Mouse (Mus musculus) myocyte (in vitro differentiated cells): ENCODE measurements around the gene Uqcr11. TPM values are rescaled to one million over a fixed set of nuclear protein-coding genes. Genes with fewer than 3 reads are reported as not detected.

ENCODE experiments used
- H3K27me3 ChIP-seq: one replicate; pipeline ENCODE4 v1.6.1; 2011; ENCODE audit not compliant: control insufficient read depth, insufficient read depth, insufficient read length
- H3K36me3 ChIP-seq: one replicate; pipeline ENCODE4 v1.6.1; 2011; ENCODE audit not compliant: control insufficient read depth, insufficient read depth
- H3K4me2 ChIP-seq: one replicate; pipeline ENCODE4 v1.6.1; 2011; ENCODE audit warnings: low read depth, control low read depth
- H3K4me3 ChIP-seq: one replicate; pipeline ENCODE4 v1.5.1; 2011; ENCODE audit warnings: mild to moderate bottlenecking, control low read depth, moderate library complexity
- H3K79me2 ChIP-seq: one replicate; pipeline ENCODE4 v1.6.1; 2011; ENCODE audit not compliant: control insufficient read depth, insufficient read depth
- H3ac ChIP-seq: one replicate; pipeline ENCODE4 v1.6.1; 2011; ENCODE audit not compliant: control insufficient read depth, insufficient read length
- CEBPB ChIP-seq: IDR thresholded peaks from 2 replicates; pipeline ENCODE4 v1.6.1; 2011; ENCODE audit warnings: mild to moderate bottlenecking, moderate library complexity; ENCODE audit not compliant: poor library complexity, insufficient read depth, severe bottlenecking
- E2F4 ChIP-seq: IDR thresholded peaks from one replicate; pipeline ENCODE4 v1.6.1; 2011; ENCODE audit warnings: mild to moderate bottlenecking, control low read depth, moderate library complexity; ENCODE audit not compliant: insufficient read depth
- MAX ChIP-seq: IDR thresholded peaks from one replicate; pipeline ENCODE4 v1.6.1; 2011; ENCODE audit warnings: low read depth, mild to moderate bottlenecking, control low read depth
- MYOD1 ChIP-seq, 3 experiments: IDR thresholded peaks; one replicate each; pipeline ENCODE4 v1.6.1; 2011; ENCODE audit warnings: control low read depth in 2 of 3, low read depth in 2 of 3, mild to moderate bottlenecking in 2 of 3, moderate library complexity in 1 of 3; ENCODE audit not compliant: insufficient read length in 2 of 3, control insufficient read depth in 1 of 3
- MYOG ChIP-seq, 3 experiments: IDR thresholded peaks; one replicate each; pipeline ENCODE4 v1.6.1; 2011; ENCODE audit warnings: control low read depth in 2 of 3, low read depth in 2 of 3, mild to moderate bottlenecking in 2 of 3; ENCODE audit not compliant: insufficient read length in 2 of 3, control insufficient read depth in 1 of 3, insufficient read depth in 1 of 3
- POLR2A ChIP-seq: IDR thresholded peaks from one replicate; pipeline ENCODE4 v1.6.1; 2011; ENCODE audit warnings: low read depth, mild to moderate bottlenecking, control low read depth, moderate library complexity; ENCODE audit not compliant: insufficient read length
- POLR2AphosphoS2 ChIP-seq: IDR thresholded peaks from one replicate; pipeline ENCODE4 v1.6.1; 2011; ENCODE audit warnings: low read depth, control low read depth; ENCODE audit not compliant: insufficient read length
- REST ChIP-seq: IDR thresholded peaks from one replicate; pipeline ENCODE4 v1.6.1; 2011; ENCODE audit warnings: mild to moderate bottlenecking, control low read depth, moderate library complexity; ENCODE audit not compliant: insufficient read depth, insufficient read length
- SRF ChIP-seq: IDR thresholded peaks from one replicate; pipeline ENCODE4 v1.6.1; 2011; ENCODE audit warnings: low read depth; ENCODE audit not compliant: control insufficient read depth, insufficient read length
- TCF12 ChIP-seq: IDR thresholded peaks from one replicate; pipeline ENCODE4 v1.6.1; 2011; ENCODE audit warnings: mild to moderate bottlenecking, control low read depth; ENCODE audit not compliant: poor library complexity, insufficient read depth, severe bottlenecking
- TCF3 ChIP-seq: IDR thresholded peaks from one replicate; pipeline ENCODE4 v1.6.1; 2011; ENCODE audit warnings: low read depth, control low read depth; ENCODE audit not compliant: insufficient read length
- USF1 ChIP-seq: IDR thresholded peaks from one replicate; pipeline ENCODE4 v1.6.1; 2011; ENCODE audit warnings: low read depth, mild to moderate bottlenecking, control low read depth, moderate library complexity
- polyA plus RNA-seq: library from polyadenylated mRNA; unstranded; fragments of >200 nt; fragmentation: generic; extraction: Trizol; gene quantifications from one replicate; pipeline ENCODE4 v1.2.1, GENCODE M21; 2012; ENCODE audit warnings: missing spikeins

Gene Uqcr11
- polyA plus RNA-seq, 1 experiment: 1,247 TPM

GRCm38 (mm10) chr10:80374063-80374462 lies 32.6 kb downstream of the Uqcr11 start:
- TF ChIP-seq USF1 (no peak), POLR2AphosphoS2 (no peak), MYOD1 (IDR thresholded peaks at IDR 0.05; ENCODE audit: control insufficient read depth in 1 of 3, insufficient read length in 2 of 3, low read depth in 2 of 3) (no peak), E2F4 (no peak), TCF12 (no peak), MYOG (IDR thresholded peaks at IDR 0.05; ENCODE audit: control insufficient read depth in 1 of 3, insufficient read depth in 1 of 3, insufficient read length in 2 of 3, low read depth in 2 of 3) (no peak), MAX (no peak), REST (no peak), CEBPB (no peak), TCF3 (no peak), SRF (no peak), POLR2A (no peak)
- Histone ChIP-seq H3K4me3 (no peak overlapping the region), H3K4me2 (no peak overlapping the region), H3K27me3 (no peaks in the 10 kb centered on the region), H3ac (no peak overlapping the region), H3K36me3 (no peaks in the 10 kb centered on the region), H3K79me2 (no peaks in the 10 kb centered on the region)

DNA sequence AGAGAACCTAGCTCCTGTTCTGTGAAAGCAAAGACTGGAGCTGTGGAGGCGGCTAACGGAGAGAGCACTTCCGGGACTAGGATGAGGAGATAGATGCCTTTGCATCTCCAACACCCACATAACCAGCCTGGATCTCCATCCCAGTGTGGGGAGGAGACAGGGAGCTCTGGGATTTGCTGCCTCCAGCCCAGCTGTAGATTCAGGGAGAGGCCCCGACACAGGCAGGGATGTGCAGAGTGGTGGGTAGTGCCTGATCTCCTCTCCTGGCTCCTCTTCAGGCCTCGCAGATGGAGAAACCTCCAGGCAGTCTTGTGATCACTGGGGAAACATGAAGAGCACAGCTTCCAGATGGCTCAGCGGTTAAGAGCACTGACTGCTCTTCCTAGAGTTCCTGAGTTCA lies 33.9 kb downstream of the Uqcr11 start:
- Histone ChIP-seq H3K4me3 (no peak overlapping the region), H3ac (no peak overlapping the region), H3K27me3 (no peaks in the 10 kb centered on the region), H3K4me2 (no peak overlapping the region), H3K79me2 (no peaks in the 10 kb centered on the region), H3K36me3 (no peaks in the 10 kb centered on the region)
- TF ChIP-seq TCF3: no peak
- TF ChIP-seq REST: no peak
- TF ChIP-seq MAX: no peak
- no peak for TF ChIP-seq MYOG (IDR thresholded peaks at IDR 0.05; ENCODE audit: control insufficient read depth in 1 of 3, insufficient read depth in 1 of 3, insufficient read length in 2 of 3, low read depth in 2 of 3)
- no peak for TF ChIP-seq USF1
- TF ChIP-seq SRF: no peak
- TF ChIP-seq E2F4: no peak

- no peak for TF ChIP-seq MYOG (IDR thresholded peaks at IDR 0.05; ENCODE audit: control insufficient read depth in 1 of 3, insufficient read depth in 1 of 3, insufficient read length in 2 of 3, low read depth in 2 of 3)
- TF ChIP-seq MYOD1 (IDR thresholded peaks at IDR 0.05; ENCODE audit: control insufficient read depth in 1 of 3, insufficient read length in 2 of 3, low read depth in 2 of 3): no peak
- no peak for TF ChIP-seq REST
- TF ChIP-seq TCF12: no peak
- no peak for TF ChIP-seq SRF
- TF ChIP-seq POLR2AphosphoS2: no peak
- TF ChIP-seq POLR2A: no peak
- TF ChIP-seq MAX: no peak
- Histone ChIP-seq H3K36me3 (no peaks in the 10 kb centered on the region), H3ac (no peak overlapping the region), H3K4me3 (no peak overlapping the region), H3K4me2 (peak overlapping the region; percentile 18), H3K79me2 (no peaks in the 10 kb centered on the region), H3K27me3 (no peaks in the 10 kb centered on the region)
Measured at GRCm38 (mm10) chr10:80371983-80372382, 34.6 kb downstream of the Uqcr11 start.

GRCm38 (mm10) chr10:80371411-80371966 lies 35.1 kb downstream of the Uqcr11 start:
- TF ChIP-seq E2F4 (no peak), TCF12 (no peak), USF1 (no peak), REST (no peak), POLR2AphosphoS2 (no peak), POLR2A (no peak), CEBPB (no peak), MYOD1 (IDR thresholded peaks at IDR 0.05; ENCODE audit: control insufficient read depth in 1 of 3, insufficient read length in 2 of 3, low read depth in 2 of 3) (no peak), TCF3 (no peak), SRF (no peak), MAX (no peak), MYOG (IDR thresholded peaks at IDR 0.05; ENCODE audit: control insufficient read depth in 1 of 3, insufficient read depth in 1 of 3, insufficient read length in 2 of 3, low read depth in 2 of 3) (no peak)
- Histone ChIP-seq H3ac (no peak overlapping the region), H3K36me3 (no peaks in the 10 kb centered on the region), H3K79me2 (no peaks in the 10 kb centered on the region), H3K27me3 (no peaks in the 10 kb centered on the region), H3K4me2 (peak overlapping the region; percentile 18), H3K4me3 (no peak overlapping the region)

GRCm38 (mm10) chr10:80369995-80370747 lies 36.5 kb downstream of the Uqcr11 start:
- Histone ChIP-seq H3K4me2 (no peak overlapping the region), H3K27me3 (no peaks in the 10 kb centered on the region), H3ac (no peak overlapping the region), H3K79me2 (no peaks in the 10 kb centered on the region), H3K36me3 (no peaks in the 10 kb centered on the region), H3K4me3 (no peak overlapping the region)
- TF ChIP-seq MYOG (IDR thresholded peaks at IDR 0.05; ENCODE audit: control insufficient read depth in 1 of 3, insufficient read depth in 1 of 3, insufficient read length in 2 of 3, low read depth in 2 of 3) (no peak), POLR2A (no peak), TCF12 (no peak), TCF3 (no peak), CEBPB (no peak), USF1 (no peak), REST (no peak), MAX (no peak), POLR2AphosphoS2 (no peak), MYOD1 (IDR thresholded peaks at IDR 0.05; ENCODE audit: control insufficient read depth in 1 of 3, insufficient read length in 2 of 3, low read depth in 2 of 3) (no peak), E2F4 (no peak), SRF (no peak)
